Mouse (Mus musculus) CH12.LX (cell line): ENCODE results near the gene Cacul1. TPM values are rescaled to one million over a fixed set of nuclear protein-coding genes. Genes with fewer than 3 reads are reported as not detected.
A peak's percentile ranks its signal among the peaks of the same experiment; 100 is the strongest.

Source experiments
- DNase-seq: peaks from one replicate; pipeline ENCODE4 v3.0.0-alpha.2; 2013; ENCODE audit errors: extremely low read depth
- H3K27ac ChIP-seq: 2 replicates; pipeline ENCODE4 v1.5.1; 2012; ENCODE audit warnings: low read depth, mild to moderate bottlenecking, control low read depth, moderate library complexity; ENCODE audit not compliant: insufficient read depth
- H3K27me3 ChIP-seq: replicated peaks from 2 replicates; pipeline ENCODE3; 2012; ENCODE audit warnings: inconsistent platforms
- H3K36me3 ChIP-seq, 2 experiments: replicated peaks in 1 of 2; 2 replicates each; pipeline versions ENCODE3 to v1.6.1; 2012; ENCODE audit warnings: inconsistent platforms in 1 of 2, low read length in 1 of 2, mild to moderate bottlenecking in 1 of 2, mixed read lengths in 1 of 2, moderate library complexity in 1 of 2; ENCODE audit not compliant: control insufficient read depth in 1 of 2, insufficient read depth in 1 of 2
- H3K4me1 ChIP-seq, 2 experiments: 2 replicates each; pipeline ENCODE4 v1.6.1; 2012; ENCODE audit warnings: inconsistent platforms in 1 of 2, moderate library complexity in 1 of 2; ENCODE audit not compliant: insufficient read depth in 2 of 2, control insufficient read depth in 1 of 2
- H3K4me2 ChIP-seq: 2 replicates; pipeline ENCODE4 v1.6.1; 2012; ENCODE audit warnings: low read depth, mild to moderate bottlenecking, control low read depth; ENCODE audit not compliant: poor library complexity, insufficient read depth, severe bottlenecking
- H3K4me3 ChIP-seq, 3 experiments: fragments of 150-350 bp in 1 of 3; sonication (generic) in 1 of 3; replicated peaks in 1 of 3; 2 replicates each; pipeline versions ENCODE3 to v1.5.1; 2011 to 2012; ENCODE audit warnings: low read depth in 2 of 3, low read length in 2 of 3, mild to moderate bottlenecking in 2 of 3, moderate library complexity in 2 of 3, control low read depth in 1 of 3, improper control_type of control experiment in 1 of 3, inconsistent platforms in 1 of 3, mixed read lengths in 1 of 3; ENCODE audit not compliant: poor library complexity in 1 of 3
- H3K79me2 ChIP-seq: replicated peaks from 2 replicates; pipeline ENCODE4 v1.6.1; 2012; ENCODE audit warnings: mild to moderate bottlenecking, moderate library complexity; ENCODE audit not compliant: control insufficient read depth, poor library complexity, insufficient read depth, severe bottlenecking; ENCODE audit errors: extremely low read depth
- H3K9ac ChIP-seq: 2 replicates; pipeline ENCODE4 v1.6.1; 2012; ENCODE audit warnings: low read depth, mild to moderate bottlenecking, control low read depth, moderate library complexity; ENCODE audit not compliant: insufficient read depth
- H3K9me3 ChIP-seq: replicated peaks from 2 replicates; pipeline ENCODE3; 2012; ENCODE audit warnings: low read length, inconsistent platforms, mixed read lengths
- CTCF ChIP-seq, 2 experiments: IDR thresholded peaks in 1 of 2; conservative IDR thresholded peaks in 1 of 2; 2 replicates each; pipeline ENCODE4 v1.5.1; 2011 to 2012; ENCODE audit warnings: low read depth in 2 of 2, low read length in 2 of 2, improper control_type of control experiment in 1 of 2, inconsistent platforms in 1 of 2, mild to moderate bottlenecking in 1 of 2, moderate library complexity in 1 of 2
- ELF1 ChIP-seq: IDR thresholded peaks from 2 replicates; pipeline ENCODE4 v1.6.1; 2014; ENCODE audit warnings: low read depth, mild to moderate bottlenecking, inconsistent platforms, low read length, improper control_type of control experiment
- GABPA ChIP-seq: IDR thresholded peaks from 2 replicates; pipeline ENCODE4 v1.6.1; 2012; ENCODE audit warnings: low read depth, low read length, improper control_type of control experiment, inconsistent platforms; ENCODE audit not compliant: insufficient replicate concordance
- HCFC1 ChIP-seq: IDR thresholded peaks from 2 replicates; pipeline ENCODE4 v1.6.1; 2012; ENCODE audit warnings: low read depth, mild to moderate bottlenecking, inconsistent platforms, low read length, improper control_type of control experiment
- JUN ChIP-seq: IDR thresholded peaks from 2 replicates; pipeline ENCODE4 v1.6.1; 2011; ENCODE audit warnings: low read depth, mild to moderate bottlenecking, low read length, improper control_type of control experiment, moderate library complexity; ENCODE audit not compliant: insufficient read depth
- JUND ChIP-seq: conservative IDR thresholded peaks from 2 replicates; pipeline ENCODE4 v1.6.1; 2011; ENCODE audit warnings: low read depth, low read length, improper control_type of control experiment
- KAT2A ChIP-seq: IDR thresholded peaks from 2 replicates; pipeline ENCODE4 v1.6.1; 2012; ENCODE audit warnings: low read length, improper control_type of control experiment, inconsistent platforms; ENCODE audit not compliant: insufficient replicate concordance
- MAFK ChIP-seq: IDR thresholded peaks from 2 replicates; pipeline ENCODE4 v1.6.1; 2011; ENCODE audit warnings: low read length, improper control_type of control experiment; ENCODE audit not compliant: insufficient replicate concordance
- MAX ChIP-seq: IDR thresholded peaks from 2 replicates; pipeline ENCODE4 v1.6.1; 2011; ENCODE audit warnings: low read length, improper control_type of control experiment
- MAZ ChIP-seq: IDR thresholded peaks from 2 replicates; pipeline ENCODE4 v1.6.1; 2012; ENCODE audit warnings: low read depth, mild to moderate bottlenecking, inconsistent platforms, low read length, improper control_type of control experiment, moderate library complexity
- MXI1 ChIP-seq: IDR thresholded peaks from 2 replicates; pipeline ENCODE4 v1.6.1; 2011; ENCODE audit warnings: mild to moderate bottlenecking, low read depth, low read length, improper control_type of control experiment
- NELFE ChIP-seq: IDR thresholded peaks from 2 replicates; pipeline ENCODE4 v1.6.1; 2011; ENCODE audit warnings: low read depth, low read length, improper control_type of control experiment
- NRF1 ChIP-seq: IDR thresholded peaks from 2 replicates; pipeline ENCODE4 v1.6.1; 2014; ENCODE audit warnings: low read depth, mild to moderate bottlenecking, inconsistent platforms, low read length, improper control_type of control experiment, moderate library complexity
- PAX5 ChIP-seq: IDR thresholded peaks from 2 replicates; pipeline ENCODE4 v1.6.1; 2012; ENCODE audit warnings: low read length, inconsistent platforms, mixed read lengths
- POLR2A ChIP-seq: IDR thresholded peaks from 2 replicates; pipeline ENCODE4 v1.6.1; 2011; ENCODE audit warnings: low read depth, mild to moderate bottlenecking, improper control_type of control experiment, low read length
- POLR2AphosphoS2 ChIP-seq: IDR thresholded peaks from 2 replicates; pipeline ENCODE4 v1.6.1; 2011; ENCODE audit warnings: low read depth, low read length, improper control_type of control experiment
- RAD21 ChIP-seq: IDR thresholded peaks from 2 replicates; pipeline ENCODE4 v1.6.1; 2011; ENCODE audit warnings: low read depth, mild to moderate bottlenecking, low read length, improper control_type of control experiment, moderate library complexity
- RCOR1 ChIP-seq: conservative IDR thresholded peaks from 2 replicates; pipeline ENCODE4 v1.6.1; 2012; ENCODE audit warnings: low read depth, mild to moderate bottlenecking, inconsistent platforms, low read length, improper control_type of control experiment
- SIN3A ChIP-seq: IDR thresholded peaks from 2 replicates; pipeline ENCODE4 v1.6.1; 2012; ENCODE audit warnings: low read length, improper control_type of control experiment, inconsistent platforms
- SMC3 ChIP-seq: IDR thresholded peaks from 2 replicates; pipeline ENCODE4 v1.6.1; 2011; ENCODE audit warnings: low read depth, low read length, improper control_type of control experiment
- TCF12 ChIP-seq: IDR thresholded peaks from 2 replicates; pipeline ENCODE4 v1.6.1; 2014; ENCODE audit warnings: low read depth, mild to moderate bottlenecking, inconsistent platforms, low read length, improper control_type of control experiment
- USF1 ChIP-seq: IDR thresholded peaks from 2 replicates; pipeline ENCODE4 v1.6.1; 2014; ENCODE audit warnings: low read depth, mild to moderate bottlenecking, inconsistent platforms, low read length, improper control_type of control experiment
- USF2 ChIP-seq: conservative IDR thresholded peaks from 2 replicates; pipeline ENCODE4 v1.6.1; 2011; ENCODE audit warnings: low read depth, low read length, improper control_type of control experiment
- ZC3H11A ChIP-seq: IDR thresholded peaks from 2 replicates; pipeline ENCODE4 v1.6.1; 2012; ENCODE audit warnings: low read depth, mild to moderate bottlenecking, inconsistent platforms, low read length, improper control_type of control experiment
- ZKSCAN1 ChIP-seq: IDR thresholded peaks from 2 replicates; pipeline ENCODE4 v1.6.1; 2012; ENCODE audit warnings: low read depth, inconsistent platforms, low read length, improper control_type of control experiment, borderline replicate concordance
- ZNF384 ChIP-seq: IDR thresholded peaks from 2 replicates; pipeline ENCODE4 v1.6.1; 2012; ENCODE audit warnings: low read depth, low read length, improper control_type of control experiment, inconsistent platforms
- dilution Hi-C: fragments of 300-500 bp; cut with MboI; formaldehyde crosslinking; loops from 2 replicates; pipeline ENCODE4 v1.14.3; 2020; ENCODE audit warnings: low sequenced_read_pairs; ENCODE audit not compliant: extremely low pct_unique_long_range_greater_than_20kb, extremely low pct_ligation_motif_present
- in situ Hi-C: fragments of 300-500 bp; cut with MboI; formaldehyde crosslinking; loops from 3 replicates; pipeline ENCODE4 v1.14.3; 2019; ENCODE audit warnings: low sequenced_read_pairs, low pct_ligation_motif_present, low pct_unique_long_range_greater_than_20kb, mixed read lengths
- polyA plus RNA-seq: library from polyadenylated mRNA; unstranded; fragments of >175 nt; gene quantifications from 2 replicates; pipeline ENCODE4 v1.2.1, GENCODE M21; 2012; ENCODE audit warnings: low read depth; ENCODE audit not compliant: insufficient read length
- total RNA-seq, 2 experiments: library from RNA; depleted of rRNA; stranded (reverse); fragments of 300-350 nt in 1 of 2; fragments of >200 nt in 1 of 2; gene quantifications; 2 replicates each; pipeline ENCODE4 v1.2.3; 2012 to 2014

Gene Cacul1
- total and polyA plus RNA-seq, 3 experiments = 17.8 to 45.7 (median 44.6) TPM

DNA sequence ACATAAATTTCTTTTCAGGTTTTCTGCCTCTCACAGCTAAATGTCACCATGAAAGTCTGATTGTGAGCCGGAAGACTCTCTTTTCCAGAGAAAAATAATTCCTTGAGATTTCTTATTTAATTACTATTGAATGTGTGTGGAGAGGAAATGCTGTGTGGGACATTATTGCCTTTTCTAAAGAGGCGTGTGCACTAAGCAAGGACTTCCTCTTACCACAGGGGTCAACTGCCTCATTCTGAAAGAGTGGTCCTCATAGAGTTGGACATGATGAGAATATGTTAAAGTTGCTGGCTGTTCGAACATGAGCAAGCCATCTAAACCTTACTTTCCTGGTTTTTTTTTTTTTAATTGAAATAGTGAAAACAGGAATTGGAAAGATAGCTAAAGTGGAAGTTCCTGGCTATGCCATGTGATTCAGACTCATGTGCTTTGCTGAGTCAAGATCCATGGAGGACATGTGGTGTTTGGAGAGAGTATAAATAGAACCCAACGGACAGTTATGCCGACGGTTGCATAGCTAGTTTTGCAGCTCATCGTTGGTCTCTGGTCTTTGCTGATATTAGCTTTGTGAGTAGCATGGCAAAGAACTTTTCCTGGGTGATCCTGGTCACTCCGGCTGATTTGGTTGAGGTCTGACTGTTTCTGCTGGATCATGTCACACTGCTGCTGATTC is 17.3 kb upstream of the Cacul1 start:
- no peaks in the 10 kb centered on the region for H3K9me3 ChIP-seq
- H3K27me3 ChIP-seq = no peaks in the 10 kb centered on the region
- in situ Hi-C loops (no loop called here), dilution Hi-C loops (no loop called here)
- H3K27ac ChIP-seq = no peak overlapping the region
- no peak overlapping the region for H3K4me3 ChIP-seq
- H3K4me2 ChIP-seq = no peak overlapping the region
- no peak for DNase-seq
- H3K36me3 ChIP-seq = no peaks in the 10 kb centered on the region
- H3K79me2 ChIP-seq = no peaks in the 10 kb centered on the region
- no peak overlapping the region for H3K9ac ChIP-seq
- TF ChIP-seq CTCF (conservative IDR thresholded peaks at IDR 0.05 in 1 of 2, IDR thresholded peaks at IDR 0.05 in 1 of 2; ENCODE audit: low read depth in 2 of 2, low read length in 2 of 2) (no peak), ZNF384 (no peak), RCOR1 (no peak), JUND (no peak), PAX5 (no peak)
- no peaks in the 10 kb centered on the region for H3K4me1 ChIP-seq

DNA sequence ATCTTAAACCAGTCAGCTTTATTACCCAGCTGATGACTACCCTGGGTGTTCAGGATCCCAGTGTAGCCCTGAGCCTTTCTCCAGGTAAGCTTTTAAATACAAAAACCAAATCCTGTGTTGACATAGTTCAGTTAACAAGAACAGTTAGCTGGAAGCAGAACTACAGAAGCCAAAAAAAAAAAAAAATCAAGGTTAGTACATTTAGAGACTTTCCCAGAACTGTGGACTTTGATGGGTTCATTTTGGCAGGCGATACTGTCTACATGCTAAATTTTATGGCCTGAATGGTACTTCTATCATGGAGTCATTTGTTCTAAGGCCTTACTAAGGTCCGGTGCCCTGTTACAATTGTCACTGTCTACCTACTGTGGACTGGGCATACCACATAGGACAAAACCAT is 8.8 kb upstream of the Cacul1 start:
- no peak overlapping the region for H3K4me2 ChIP-seq
- peaks cover 0 to 3% of the 10 kb centered on the region in 2 experiments for H3K36me3 ChIP-seq
- no peak for DNase-seq
- H3K9ac ChIP-seq = no peak overlapping the region
- dilution Hi-C loops = no loop called here
- no peaks in the 10 kb centered on the region for H3K9me3 ChIP-seq
- no peaks in the 10 kb centered on the region for H3K79me2 ChIP-seq
- in situ Hi-C loops = no loop called here
- no peaks in the 10 kb centered on the region for H3K27me3 ChIP-seq
- H3K4me1 ChIP-seq = no peaks in the 10 kb centered on the region
- H3K4me3 ChIP-seq = no peak overlapping the region
- no peak for TF ChIP-seq PAX5
- no peak for TF ChIP-seq ELF1
- no peak for TF ChIP-seq MXI1
- no peak for TF ChIP-seq KAT2A
- no peak for TF ChIP-seq POLR2AphosphoS2
- TF ChIP-seq GABPA = no peak
- no peak for TF ChIP-seq ZKSCAN1
- H3K27ac ChIP-seq = no peak overlapping the region

GRCm38 (mm10) chr19:60586652-60587051 is 5.8 kb upstream of the Cacul1 start:
- dilution Hi-C loops (no loop called here), in situ Hi-C loops (no loop called here)
- Histone ChIP-seq H3K9ac (no peak overlapping the region), H3K4me1 (peaks cover 0 to 6% of the 10 kb centered on the region in 2 experiments; a peak in 1 of 4 replicates), H3K9me3 (no peaks in the 10 kb centered on the region), H3K27ac (no peak overlapping the region), H3K4me3 (no peak overlapping the region), H3K4me2 (no peak overlapping the region), H3K27me3 (no peaks in the 10 kb centered on the region), H3K36me3 (peaks cover 0 to 4% of the 10 kb centered on the region in 2 experiments), H3K79me2 (no peaks in the 10 kb centered on the region)
- no peak for DNase-seq
- TF ChIP-seq USF1 = no peak
- no peak for TF ChIP-seq ZNF384
- TF ChIP-seq USF2 = no peak
- no peak for TF ChIP-seq MAFK
- no peak for TF ChIP-seq SIN3A
- no peak for TF ChIP-seq ZC3H11A
- TF ChIP-seq SMC3 = peak; percentile 17; the same call in 1 of the 2 replicates
- no peak for TF ChIP-seq POLR2A
- no peak for TF ChIP-seq MAX
- no peak for TF ChIP-seq HCFC1
- TF ChIP-seq NRF1 = no peak
- peak; percentile 15 for TF ChIP-seq RAD21
- peak in 1 of 2 experiments; percentile 51; a peak in 2 of 4 replicates for TF ChIP-seq CTCF (conservative IDR thresholded peaks at IDR 0.05 in 1 of 2, IDR thresholded peaks at IDR 0.05 in 1 of 2; ENCODE audit: low read depth in 2 of 2, low read length in 2 of 2)
- TF ChIP-seq JUND = no peak
- TF ChIP-seq NELFE = no peak
- TF ChIP-seq ZKSCAN1 = no peak
- TF ChIP-seq GABPA = no peak
- TF ChIP-seq JUN = no peak
- no peak for TF ChIP-seq MAZ
- TF ChIP-seq TCF12 = no peak
